Mouse (Mus musculus) C2C12 (cell line): ENCODE measurements around the gene Pafah1b3.
A peak's percentile ranks its signal among the peaks of the same experiment; 100 is the strongest.

Experiments
- CTCF ChIP-seq: IDR thresholded peaks from one replicate; pipeline ENCODE4 v1.5.1; 2011; ENCODE audit not compliant: control insufficient read depth, insufficient read depth, insufficient read length
- FOSL1 ChIP-seq: IDR thresholded peaks from one replicate; pipeline ENCODE4 v1.8.0; 2011; ENCODE audit warnings: mild to moderate bottlenecking, low read length; ENCODE audit not compliant: poor library complexity, insufficient read depth, severe bottlenecking
- USF1 ChIP-seq: IDR thresholded peaks from one replicate; pipeline ENCODE4 v1.6.1; 2011; ENCODE audit warnings: low read depth, mild to moderate bottlenecking, control low read depth, moderate library complexity

DNA sequence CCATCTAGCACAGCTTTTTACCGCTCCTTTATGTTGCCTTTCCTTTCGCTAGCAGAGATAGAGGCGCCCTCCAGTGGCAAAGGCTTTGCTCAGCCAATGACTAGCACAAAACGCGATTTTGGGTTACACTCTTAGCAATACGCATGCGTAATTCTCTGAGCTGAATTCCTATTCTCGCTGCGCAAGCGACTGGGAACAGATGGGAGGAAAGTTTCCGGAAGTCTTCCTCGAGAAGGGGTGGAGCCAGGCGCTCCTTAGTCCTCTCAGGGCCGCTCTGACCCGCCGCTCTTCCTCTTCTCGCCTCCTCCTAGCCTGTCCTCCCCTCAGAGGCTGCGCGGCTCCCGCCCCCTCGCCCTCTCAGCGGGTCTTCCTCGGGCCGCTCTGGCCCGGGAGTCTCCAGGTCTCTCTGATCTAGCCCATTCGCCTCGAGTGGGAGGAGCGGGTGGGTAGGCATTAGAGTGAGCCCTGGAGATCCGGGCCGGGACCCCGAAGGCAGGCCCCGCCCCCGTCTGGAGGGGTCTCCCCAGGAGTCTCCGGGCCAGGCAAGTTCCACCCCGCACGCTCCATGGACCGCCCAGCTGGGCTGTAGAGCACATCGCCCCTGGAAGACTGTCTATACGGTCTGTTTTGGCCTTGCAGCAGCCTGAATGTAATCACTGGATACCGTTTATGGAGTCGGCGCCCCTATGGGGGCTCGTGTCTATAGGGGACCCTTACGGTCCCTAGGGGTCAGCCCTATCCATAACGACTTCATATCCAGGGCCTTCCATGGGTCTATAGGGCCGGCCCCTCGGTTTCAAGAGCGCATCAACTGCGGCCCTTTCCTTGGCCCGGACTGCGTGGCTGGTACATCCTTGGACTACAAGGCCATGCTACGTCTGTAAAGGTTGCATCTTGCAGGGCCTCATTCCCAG lies 19.0 kb upstream of the Pafah1b3 start, which contains the start of gene Megf8:
- no peak for TF ChIP-seq USF1
- TF ChIP-seq FOSL1: no peak
- peak; percentile 55 for TF ChIP-seq CTCF
